ENCODE assay signal across 8 mouse cellular contexts in the genomic region with DNA sequence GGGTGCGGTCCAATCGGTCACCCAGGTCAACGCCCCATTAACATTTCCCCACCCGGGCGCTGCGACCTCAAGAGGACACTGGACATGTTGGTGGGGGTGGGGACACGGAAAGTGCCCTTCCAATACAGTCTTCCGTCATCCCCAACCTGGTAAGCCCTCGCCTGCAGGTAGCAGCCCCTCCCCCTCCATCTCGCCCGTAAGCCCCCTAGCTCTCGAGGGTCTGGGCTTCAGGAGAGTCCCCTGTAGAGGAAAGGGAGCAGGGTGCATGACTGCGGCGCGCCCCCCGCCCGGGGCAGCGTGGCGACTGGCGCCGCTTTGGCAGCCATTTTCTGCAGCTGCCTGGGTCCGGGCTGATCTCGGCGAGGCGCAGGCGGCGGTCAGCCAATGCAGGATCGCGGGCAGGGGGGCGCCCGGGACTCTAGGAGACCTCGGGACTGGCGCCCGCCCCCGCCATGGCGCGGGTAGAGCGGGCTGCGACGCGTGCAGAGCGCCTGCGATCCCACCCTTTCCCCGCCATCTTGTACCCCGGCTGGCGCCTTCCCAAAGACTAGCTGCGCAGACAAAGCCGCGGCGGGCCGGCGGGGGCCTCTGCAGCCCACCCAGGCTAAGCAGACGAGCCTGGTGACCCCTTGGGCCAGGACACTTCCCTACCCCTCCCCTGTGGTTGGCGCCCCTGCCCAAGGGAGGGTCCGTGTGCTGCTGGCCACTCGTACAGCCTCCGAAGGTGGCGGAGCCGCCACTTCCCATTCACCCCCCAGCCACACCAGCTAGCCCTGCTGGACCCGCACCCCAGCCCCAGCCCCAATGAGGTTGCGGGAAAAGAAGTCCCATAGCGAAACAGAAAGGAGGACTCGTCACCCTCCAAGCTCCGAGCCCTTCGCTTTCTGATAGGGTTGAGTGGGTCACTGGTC. TPM values are rescaled to one million over a fixed set of nuclear protein-coding genes. Genes with fewer than 3 reads are reported as not detected.
DNase-seq lines count a peak whose midpoint lies in the region; ATAC-seq and TF ChIP-seq lines count a peak whose summit lies in the region.

No protein-coding gene starts in this region.

- peak overlapping the region; percentile 98 for H3K4me2 ChIP-seq in hindbrain, postnatal 0 days (ENCODE audit: low read depth, low read length)
- peak overlapping the region; percentile 99 for H3K4me2 ChIP-seq in lung, embryonic 15.5 days

- peak overlapping the region; percentile 59 for H3K4me3 ChIP-seq in forebrain, embryonic 10.5 days
- H3K4me3 ChIP-seq in hindbrain, postnatal 0 days (ENCODE audit: low read length) = peak overlapping the region; percentile 55
- peak overlapping the region; percentile 57 for H3K4me3 ChIP-seq in lung, embryonic 15.5 days

- no peak for TF ChIP-seq CTCF in hindbrain, postnatal 0 days (IDR thresholded peaks at IDR 0.05; ENCODE audit: low read depth)

- peak; percentile 28 for ATAC-seq in hindbrain, postnatal 0 days
- no peak for ATAC-seq in lung, embryonic 15.5 days (ENCODE audit: borderline replicate concordance, extremely low read depth, low FRiP score, low TSS enrichment)

- no peaks in the 10 kb centered on the region for H3K9me3 ChIP-seq in forebrain, embryonic 10.5 days
- no peaks in the 10 kb centered on the region for H3K9me3 ChIP-seq in hindbrain, postnatal 0 days (ENCODE audit: low read length)
- no peaks in the 10 kb centered on the region for H3K9me3 ChIP-seq in lung, embryonic 15.5 days

- no peaks in the 10 kb centered on the region for H3K36me3 ChIP-seq in forebrain, embryonic 10.5 days (replicated peaks)
- no peaks in the 10 kb centered on the region for H3K36me3 ChIP-seq in hindbrain, postnatal 0 days (ENCODE audit: insufficient read depth, low read length)
- H3K36me3 ChIP-seq in lung, embryonic 15.5 days = no peaks in the 10 kb centered on the region

- H3K27ac ChIP-seq in forebrain, embryonic 10.5 days = peak overlapping the region; percentile 93
- peak overlapping the region; percentile 91 for H3K27ac ChIP-seq in hindbrain, postnatal 0 days
- H3K27ac ChIP-seq in lung, embryonic 15.5 days = peak overlapping the region; percentile 49

- peak overlapping the region; percentile 86 for H3K9ac ChIP-seq in hindbrain, postnatal 0 days (replicated peaks; ENCODE audit: low read length)
- H3K9ac ChIP-seq in lung, embryonic 15.5 days = peak overlapping the region; percentile 64

- peaks cover 100% of the 10 kb centered on the region for H3K27me3 ChIP-seq in forebrain, embryonic 10.5 days (ENCODE audit: poor library complexity, severe bottlenecking)
- H3K27me3 ChIP-seq in hindbrain, postnatal 0 days (ENCODE audit: insufficient read depth, low read length) = peaks cover 18% of the 10 kb centered on the region; the same call in 1 of the 2 replicates
- peaks cover 91% of the 10 kb centered on the region for H3K27me3 ChIP-seq in lung, embryonic 15.5 days

- peaks cover 73% of the 10 kb centered on the region for H3K4me1 ChIP-seq in forebrain, embryonic 10.5 days
- H3K4me1 ChIP-seq in hindbrain, postnatal 0 days (ENCODE audit: insufficient read depth, low read length) = peaks cover 41% of the 10 kb centered on the region
- H3K4me1 ChIP-seq in lung, embryonic 15.5 days = peaks cover 70% of the 10 kb centered on the region

- WGBS in forebrain, embryonic 10.5 days = under 1% methylated on average over 61 of the region's 65 CpGs
- WGBS in hindbrain, postnatal 0 days = under 1% methylated on average over 61 of the region's 65 CpGs
- WGBS in lung, embryonic 15.5 days = under 1% methylated on average over 65 of the region's 65 CpGs

- DNase-seq in layer of hippocampus, adult 9-11 months = peak; percentile 38
- DNase-seq in layer of hippocampus, adult 8-10 months (ENCODE audit: low spot score in 2 of 2) = no peak
- DNase-seq in R1 (ENCODE audit: low read depth, low spot score) (peak; percentile 36), adipocyte (ENCODE audit: low spot score) (no peak)
- peak; percentile 76 for DNase-seq in forebrain, embryonic 10.5 days (ENCODE audit: extremely low spot score, low spot score)
- DNase-seq in hindbrain, postnatal 0 days (ENCODE audit: low spot score) = peak; percentile 85
- DNase-seq in retina, embryonic 14.5 days (ENCODE audit: low spot score) = peak; percentile 68

RNA-seq across cellular contexts. Expression of a gene that starts 15.8 kb away (rescaled TPM):
- total RNA-seq in layer of hippocampus, adult 8-10 months (2022) = 10 to 100 TPM in 2 of 4 experiments, 1 to 10 TPM in 2; 6.9 to 11.9 (median 9.6) TPM
- polyA plus RNA-seq in forebrain, embryonic 10.5 days (2016; fragmentation: Nextera tagmentation; extraction: Ambion mirVana) = 9.5 and 11.3 TPM in 2 replicates
- 10.0 and 11.4 TPM in 2 replicates for total RNA-seq in hindbrain, postnatal 0 days (2014; rRNA removed)
- 6.5 and 7.6 TPM in 2 replicates for polyA plus RNA-seq in hindbrain, postnatal 0 days (2015; fragmentation: Nextera tagmentation; extraction: Ambion mirVana)
- polyA plus RNA-seq in lung, embryonic 15.5 days (2015; fragmentation: Nextera tagmentation; extraction: Ambion mirVana) = 9.4 and 11.3 TPM in 2 replicates

RNA-seq across cellular contexts. Expression of a gene that starts 29.5 kb away (rescaled TPM):
- 10 to 100 TPM; 40.7 to 47.2 (median 44.0) TPM for total RNA-seq in layer of hippocampus, adult 8-10 months (2022)
- 3.3 and 4.6 TPM in 2 replicates for polyA plus RNA-seq in forebrain, embryonic 10.5 days (2016; fragmentation: Nextera tagmentation; extraction: Ambion mirVana)
- total RNA-seq in hindbrain, postnatal 0 days (2014; rRNA removed) = 33.6 and 41.3 TPM in 2 replicates
- 22.4 and 23.7 TPM in 2 replicates for polyA plus RNA-seq in hindbrain, postnatal 0 days (2015; fragmentation: Nextera tagmentation; extraction: Ambion mirVana)
- polyA plus RNA-seq in lung, embryonic 15.5 days (2015; fragmentation: Nextera tagmentation; extraction: Ambion mirVana) = 13.3 and 14.1 TPM in 2 replicates

RNA-seq across cellular contexts. Expression of a gene that starts 33.8 kb away (rescaled TPM):
- 1 to 10 TPM; 1.7 to 3.9 (median 2.4) TPM for total RNA-seq in layer of hippocampus, adult 8-10 months (2022)
- polyA plus RNA-seq in forebrain, embryonic 10.5 days (2016; fragmentation: Nextera tagmentation; extraction: Ambion mirVana) = 115 and 127 TPM in 2 replicates
- total RNA-seq in hindbrain, postnatal 0 days (2014; rRNA removed) = 14.6 and 18.9 TPM in 2 replicates
- polyA plus RNA-seq in hindbrain, postnatal 0 days (2015; fragmentation: Nextera tagmentation; extraction: Ambion mirVana) = 7.0 and 7.4 TPM in 2 replicates
- polyA plus RNA-seq in lung, embryonic 15.5 days (2015; fragmentation: Nextera tagmentation; extraction: Ambion mirVana) = 36.7 and 38.3 TPM in 2 replicates

Comparison
In these comparisons a context has a peak if more than half of its experiments do, and no peak if none do; other contexts are left out.
1. DNase-seq: peak in layer of hippocampus, adult 9-11 months (single experiment), R1 (single experiment), forebrain, embryonic 10.5 days (single experiment), hindbrain, postnatal 0 days (single experiment) and retina, embryonic 14.5 days (single experiment); none in layer of hippocampus, adult 8-10 months (0 of 2) and adipocyte (single experiment).
2. Peak in every context shown above with its lines, with median percentiles within 50 percentile points of each other: H3K27ac ChIP-seq and H3K4me3 ChIP-seq.